Mouse (Mus musculus): ENCODE data around the gene Mospd2.

GRCm38 (mm10) chrX:164912993-164913392 is 67.2 kb downstream of the Mospd2 start:
- TF ChIP-seq CTCF (IDR thresholded peaks at IDR 0.05; ENCODE audit: borderline replicate concordance, extremely low read depth, insufficient read depth, insufficient read length) (no peak), POLR2A (IDR thresholded peaks at IDR 0.05; ENCODE audit: borderline replicate concordance, extremely low read depth, insufficient read depth, insufficient read length, poor library complexity, severe bottlenecking) (no peak)

All from brain, embryonic 14.5 days (tissue).